Mouse (Mus musculus) liver, embryonic 12.5 days (tissue): ENCODE results near the gene Gpr18. TPM values are rescaled to one million over a fixed set of nuclear protein-coding genes. Genes with fewer than 3 reads are reported as not detected.
A peak's percentile ranks its signal among the peaks of the same experiment; 100 is the strongest.

Experiments used
- ATAC-seq: fragments of 200-750 bp; cut with Nextera tagmentation; 2 replicates; pipeline ENCODE4 v1.8.0; 2017; ENCODE audit warnings: moderate number of reproducible peaks, mild to moderate bottlenecking, moderate library complexity
- H3K27ac ChIP-seq: fragments of 300-500 bp; sonication (generic); 2 replicates; pipeline ENCODE4 v1.5.1; 2016; ENCODE audit warnings: mild to moderate bottlenecking
- H3K27me3 ChIP-seq: fragments of 300-500 bp; sonication (generic); replicated peaks from 2 replicates; pipeline ENCODE4 v1.6.1; 2016; ENCODE audit warnings: mild to moderate bottlenecking, moderate library complexity
- H3K36me3 ChIP-seq: fragments of 300-500 bp; sonication (generic); 2 replicates; pipeline ENCODE4 v1.6.1; 2016; ENCODE audit warnings: mild to moderate bottlenecking, moderate library complexity
- H3K4me1 ChIP-seq: fragments of 300-500 bp; sonication (generic); 2 replicates; pipeline ENCODE4 v1.6.1; 2016
- H3K4me2 ChIP-seq: fragments of 300-500 bp; sonication (generic); 2 replicates; pipeline ENCODE4 v1.6.1; 2016; ENCODE audit warnings: mild to moderate bottlenecking, moderate library complexity
- H3K4me3 ChIP-seq: fragments of 300-500 bp; sonication (generic); 2 replicates; pipeline ENCODE4 v1.5.1; 2016; ENCODE audit warnings: mild to moderate bottlenecking, moderate library complexity
- H3K9ac ChIP-seq: fragments of 300-500 bp; sonication (generic); 2 replicates; pipeline ENCODE4 v1.6.1; 2016; ENCODE audit warnings: mild to moderate bottlenecking, moderate library complexity
- H3K9me3 ChIP-seq: fragments of 300-500 bp; sonication (generic); replicated peaks from 2 replicates; pipeline ENCODE4 v1.6.1; 2016; ENCODE audit warnings: mild to moderate bottlenecking, moderate library complexity
- WGBS: fragments of 180-500 bp; shearing (Covaris S2); methylation state at CpG from one replicate; pipeline ENCODE4 v1.1.7; 2016; ENCODE audit not compliant: insufficient replicate concordance; 5-methylcytosine and 5-hydroxymethylcytosine counted together
- polyA plus RNA-seq: library from polyadenylated mRNA; unstranded; fragments of >200 nt; fragmentation: Nextera tagmentation; extraction: Ambion mirVana; gene quantifications from 2 replicates; pipeline ENCODE4 v1.2.1, GENCODE M21; 2016

Gene Gpr18
- polyA plus RNA-seq, 1 experiment from 2014 or later = not detected

DNA sequence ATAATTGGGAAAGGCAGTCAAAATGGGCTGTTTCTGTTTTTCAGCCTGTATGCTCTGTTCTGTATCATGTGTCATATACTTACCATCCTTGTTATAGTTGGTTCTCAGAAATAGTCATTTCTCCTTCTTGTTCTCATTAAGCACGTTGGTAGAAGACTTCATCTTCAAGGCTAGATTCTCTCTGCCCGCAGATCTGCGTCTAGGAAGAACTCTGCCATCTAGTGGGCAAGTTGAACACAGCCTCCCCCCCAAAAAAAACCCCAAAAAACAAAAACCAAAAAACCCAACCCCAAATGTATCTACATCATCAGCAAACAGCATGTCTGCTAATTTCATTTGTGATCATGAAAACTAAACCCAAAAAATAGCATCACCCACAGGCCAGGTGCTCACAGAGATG is 4.2 kb upstream of the Gpr18 start:
- Histone ChIP-seq H3K4me2 (no peak overlapping the region), H3K4me3 (no peak overlapping the region), H3K27ac (no peak overlapping the region), H3K9me3 (no peaks in the 10 kb centered on the region), H3K4me1 (0 out of 2 replicates have a peak, but pooled peaks cover 11% of the 10 kb centered on the region), H3K9ac (no peak overlapping the region), H3K36me3 (peaks cover 11% of the 10 kb centered on the region), H3K27me3 (no peaks in the 10 kb centered on the region)
- 31% methylated on average over 3 of the region's 3 CpGs for WGBS
- ATAC-seq = no peak

DNA sequence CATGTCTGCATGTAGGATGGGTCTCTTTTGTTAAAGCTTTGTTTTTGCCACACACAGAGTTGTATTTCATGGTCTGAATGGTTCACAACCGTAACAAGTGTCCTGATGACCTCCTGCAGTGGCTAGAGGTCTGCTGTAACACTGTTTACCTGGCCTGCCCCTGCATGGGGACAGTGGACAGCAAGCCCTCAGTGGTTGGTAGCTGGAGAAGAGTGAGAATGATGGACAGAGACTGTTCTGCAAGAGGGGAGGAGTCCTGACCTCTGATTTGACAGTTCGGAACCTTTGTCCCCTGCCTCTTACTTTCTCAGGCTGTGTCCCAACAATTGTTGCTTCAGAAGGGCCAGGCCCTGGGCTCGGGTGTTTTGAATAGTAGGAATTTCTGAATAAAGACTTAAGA is 2.7 kb upstream of the Gpr18 start:
- no peaks in the 10 kb centered on the region for H3K27me3 ChIP-seq
- no peak overlapping the region for H3K9ac ChIP-seq
- WGBS = 61% methylated on average over 3 of the region's 3 CpGs
- no peaks in the 10 kb centered on the region for H3K9me3 ChIP-seq
- no peak overlapping the region for H3K27ac ChIP-seq
- no peak overlapping the region for H3K4me3 ChIP-seq
- H3K4me1 ChIP-seq = 0 out of 2 replicates have a peak, but pooled peaks cover 11% of the 10 kb centered on the region
- H3K4me2 ChIP-seq = no peak overlapping the region
- peaks cover 11% of the 10 kb centered on the region for H3K36me3 ChIP-seq
- ATAC-seq = peak; percentile 64

DNA sequence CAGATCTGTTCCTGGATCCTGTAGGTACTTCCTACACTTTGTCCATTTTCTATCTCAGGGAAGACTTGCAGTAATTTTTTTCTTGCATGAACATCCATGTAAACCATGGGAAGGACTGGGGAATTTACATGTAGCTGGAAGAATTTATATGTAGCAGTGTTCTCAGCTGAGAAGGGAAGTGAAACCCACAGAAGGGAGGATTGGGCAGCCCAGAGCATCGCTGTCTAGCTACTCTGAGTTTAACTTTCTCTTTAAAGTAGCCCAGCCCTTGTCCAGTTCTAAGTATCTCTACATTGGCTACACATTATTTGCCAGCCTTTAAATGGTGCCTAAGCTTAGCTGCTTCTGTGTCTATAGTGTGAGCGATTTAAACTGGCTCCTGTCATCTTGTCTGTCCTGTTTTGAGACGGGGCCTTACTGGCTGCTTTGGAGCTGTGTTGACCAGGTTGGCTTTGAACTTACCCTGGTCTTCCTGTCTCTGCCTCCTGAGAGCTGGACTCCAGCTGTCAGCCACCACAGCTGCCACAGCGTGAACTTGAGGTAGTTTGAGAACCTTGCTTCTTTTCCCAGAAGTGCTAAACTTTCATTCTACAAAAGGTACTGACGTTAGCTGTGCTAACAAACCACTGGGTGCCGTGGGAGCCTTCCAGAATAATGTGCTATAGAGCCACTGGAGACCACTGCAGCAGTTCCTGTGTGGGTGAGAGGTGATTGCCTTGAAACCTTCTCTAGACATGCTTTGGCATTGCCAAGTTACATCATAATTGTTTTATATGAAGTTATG is 922 bp upstream of the Gpr18 start:
- Histone ChIP-seq H3K27me3 (no peaks in the 10 kb centered on the region), H3K27ac (no peak overlapping the region), H3K4me1 (0 out of 2 replicates have a peak, but pooled peaks cover 11% of the 10 kb centered on the region), H3K4me2 (no peak overlapping the region), H3K4me3 (no peak overlapping the region), H3K36me3 (peaks cover 25% of the 10 kb centered on the region), H3K9me3 (no peaks in the 10 kb centered on the region), H3K9ac (no peak overlapping the region)
- 70% methylated on average over 6 of the region's 6 CpGs for WGBS
- ATAC-seq = no peak

DNA sequence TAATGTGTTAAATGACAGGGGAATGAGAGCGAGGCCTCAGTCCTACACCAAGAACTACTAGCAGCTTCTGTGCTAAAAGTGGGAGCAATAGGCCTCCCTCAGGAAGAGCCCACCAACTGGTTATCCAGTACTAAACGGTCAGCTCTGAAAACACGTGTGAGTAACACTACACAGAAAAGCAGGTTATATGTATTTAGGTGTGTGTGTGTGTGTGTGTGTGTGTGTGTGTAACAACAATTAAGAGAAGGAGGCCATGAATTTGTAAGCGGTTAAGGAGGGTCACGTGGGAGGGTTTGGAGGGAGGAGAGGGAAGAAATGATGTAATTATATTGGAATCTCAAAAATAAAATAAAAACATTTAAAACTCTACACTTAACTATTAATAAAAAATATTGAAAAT is 438 bp downstream of the Gpr18 start:
- WGBS = 79% methylated on average over 5 of the region's 5 CpGs
- Histone ChIP-seq H3K4me1 (0 out of 2 replicates have a peak, but pooled peaks cover 3% of the 10 kb centered on the region), H3K4me2 (no peak overlapping the region), H3K27ac (no peak overlapping the region), H3K4me3 (no peak overlapping the region), H3K36me3 (peaks cover 34% of the 10 kb centered on the region), H3K9ac (no peak overlapping the region), H3K9me3 (no peaks in the 10 kb centered on the region), H3K27me3 (no peaks in the 10 kb centered on the region)
- ATAC-seq = no peak

DNA sequence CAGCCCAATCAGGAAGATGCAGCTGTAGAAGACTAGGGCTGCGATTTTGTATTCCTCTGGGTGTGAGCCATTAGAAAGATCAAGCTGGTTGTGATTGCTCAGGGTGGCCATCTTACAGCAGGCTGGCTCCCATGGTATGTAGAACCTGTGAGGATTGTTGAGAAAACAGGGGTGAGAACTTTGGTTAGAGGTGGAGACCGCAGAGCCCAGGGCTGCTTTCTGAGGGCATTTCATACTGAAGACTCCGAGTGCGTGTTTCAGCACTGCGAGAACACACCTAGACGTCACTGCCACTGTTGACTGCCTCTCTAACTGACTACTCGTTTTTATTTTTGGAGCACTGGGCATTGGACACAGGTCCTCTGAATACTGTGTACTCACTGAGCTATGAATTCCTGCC is 3.1 kb downstream of the Gpr18 start:
- H3K4me2 ChIP-seq = no peak overlapping the region
- no peak for ATAC-seq
- no peak overlapping the region for H3K9ac ChIP-seq
- H3K27me3 ChIP-seq = no peaks in the 10 kb centered on the region
- no peak overlapping the region for H3K4me3 ChIP-seq
- H3K4me1 ChIP-seq = peaks cover 3% of the 10 kb centered on the region; the same call in 1 of the 2 replicates
- WGBS = 89% methylated on average over 7 of the region's 7 CpGs
- no peak overlapping the region for H3K27ac ChIP-seq
- H3K9me3 ChIP-seq = no peaks in the 10 kb centered on the region
- H3K36me3 ChIP-seq = peaks cover 50% of the 10 kb centered on the region

DNA sequence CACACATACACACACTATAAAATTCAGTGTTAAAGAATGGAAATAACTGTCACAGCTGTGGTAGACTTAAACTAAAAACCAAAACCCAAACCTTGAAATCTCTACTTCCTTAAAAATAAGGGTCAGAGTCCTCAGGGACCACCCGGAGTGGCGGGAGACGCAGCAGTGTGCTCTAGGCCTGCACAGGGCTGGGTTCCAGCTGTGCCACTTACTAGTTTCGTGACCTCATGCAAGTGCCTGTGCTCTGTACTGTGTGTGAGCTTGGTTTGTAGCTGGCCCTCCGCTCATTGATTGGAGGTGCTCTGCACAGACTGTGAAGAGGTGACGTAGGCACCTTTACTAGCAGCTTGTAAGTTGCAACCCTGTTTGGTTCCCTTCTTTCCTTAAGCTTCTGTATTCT is 5.7 kb downstream of the Gpr18 start:
- Histone ChIP-seq H3K27me3 (no peaks in the 10 kb centered on the region), H3K9me3 (no peaks in the 10 kb centered on the region), H3K9ac (no peak overlapping the region), H3K4me2 (no peak overlapping the region), H3K36me3 (peaks cover 51% of the 10 kb centered on the region), H3K27ac (no peak overlapping the region), H3K4me1 (peaks cover 23% of the 10 kb centered on the region), H3K4me3 (no peak overlapping the region)
- no peak for ATAC-seq
- 82% methylated on average over 6 of the region's 6 CpGs for WGBS

DNA sequence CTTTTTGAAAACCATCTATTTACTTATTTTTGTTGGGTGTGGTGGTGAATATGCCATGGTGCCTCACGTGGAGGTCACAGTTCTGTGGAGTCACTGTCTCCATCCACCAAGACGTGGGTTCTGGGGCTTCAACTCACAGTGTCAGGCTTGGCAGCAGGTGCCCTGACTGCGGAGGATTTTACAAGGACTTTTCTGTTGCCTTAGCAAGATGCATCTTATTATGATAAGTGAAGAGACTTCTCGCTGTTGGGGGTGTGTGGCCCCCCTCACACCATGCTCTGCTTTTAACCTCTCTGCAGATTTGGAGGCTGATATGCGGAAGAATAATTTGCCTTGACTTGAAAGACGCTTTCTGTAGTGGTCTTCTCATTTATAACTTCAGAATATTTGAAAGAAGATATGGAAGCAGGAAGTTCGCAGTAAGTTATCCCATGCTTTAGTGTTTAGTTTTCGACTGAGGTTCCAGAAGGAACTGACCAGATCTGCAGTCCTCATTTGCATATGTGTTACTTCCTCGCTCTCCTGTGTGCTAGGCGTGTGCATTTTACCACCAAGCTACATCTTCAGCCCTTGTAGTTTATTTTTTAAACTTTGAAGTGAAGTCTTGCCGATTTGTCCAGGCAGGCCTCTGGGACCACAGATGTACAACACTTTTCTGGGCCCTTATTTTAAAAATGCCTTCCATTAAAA is 8.4 kb downstream of the Gpr18 start:
- no peak for ATAC-seq
- Histone ChIP-seq H3K4me1 (peaks cover 46% of the 10 kb centered on the region), H3K9me3 (no peaks in the 10 kb centered on the region), H3K36me3 (peaks cover 42% of the 10 kb centered on the region), H3K27me3 (no peaks in the 10 kb centered on the region), H3K4me2 (no peak overlapping the region), H3K27ac (peak overlapping the region; percentile 5; the same call in 1 of the 2 replicates), H3K4me3 (no peak overlapping the region), H3K9ac (no peak overlapping the region)
- WGBS = 62% methylated on average over 11 of the region's 11 CpGs

DNA sequence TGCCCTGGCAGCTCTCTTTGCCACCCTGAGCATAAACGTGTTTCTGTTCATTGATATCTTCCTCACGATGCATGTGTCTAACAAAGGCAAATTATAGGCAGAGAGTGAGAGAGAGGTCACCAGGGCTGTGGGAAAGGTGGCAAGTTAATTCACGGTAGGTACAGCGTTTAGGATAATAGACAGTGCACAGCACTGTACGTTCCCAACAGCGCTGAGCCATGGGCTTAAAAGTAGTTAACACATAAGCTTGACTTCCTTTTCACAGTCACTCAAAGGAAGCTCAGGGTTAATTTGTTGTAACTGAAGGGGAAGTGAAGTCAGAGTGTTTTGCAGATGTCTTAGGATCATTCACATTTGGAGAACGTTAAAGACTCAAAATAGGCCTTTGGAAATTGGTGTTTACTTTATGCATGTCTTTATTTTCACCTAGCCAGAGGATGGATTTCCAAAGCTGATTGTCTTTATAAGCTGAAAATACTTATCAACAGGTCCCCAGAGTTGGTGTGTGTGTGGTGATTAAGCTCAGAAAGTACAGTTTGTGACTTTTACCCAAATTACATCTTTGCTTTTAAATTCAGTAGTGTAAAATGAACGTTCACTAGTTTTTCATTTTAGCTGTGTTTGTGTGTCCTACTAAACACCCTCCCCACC is 9.1 kb downstream of the Gpr18 start:
- no peak overlapping the region for H3K4me3 ChIP-seq
- no peak; the same call in 1 of the 2 replicates for ATAC-seq
- H3K4me2 ChIP-seq = no peak overlapping the region
- 48% methylated on average over 8 of the region's 8 CpGs for WGBS
- peaks cover 41% of the 10 kb centered on the region for H3K36me3 ChIP-seq
- H3K27me3 ChIP-seq = no peaks in the 10 kb centered on the region
- H3K9ac ChIP-seq = no peak overlapping the region
- peak overlapping the region; percentile 65 for H3K27ac ChIP-seq
- peaks cover 46% of the 10 kb centered on the region for H3K4me1 ChIP-seq
- no peaks in the 10 kb centered on the region for H3K9me3 ChIP-seq

DNA sequence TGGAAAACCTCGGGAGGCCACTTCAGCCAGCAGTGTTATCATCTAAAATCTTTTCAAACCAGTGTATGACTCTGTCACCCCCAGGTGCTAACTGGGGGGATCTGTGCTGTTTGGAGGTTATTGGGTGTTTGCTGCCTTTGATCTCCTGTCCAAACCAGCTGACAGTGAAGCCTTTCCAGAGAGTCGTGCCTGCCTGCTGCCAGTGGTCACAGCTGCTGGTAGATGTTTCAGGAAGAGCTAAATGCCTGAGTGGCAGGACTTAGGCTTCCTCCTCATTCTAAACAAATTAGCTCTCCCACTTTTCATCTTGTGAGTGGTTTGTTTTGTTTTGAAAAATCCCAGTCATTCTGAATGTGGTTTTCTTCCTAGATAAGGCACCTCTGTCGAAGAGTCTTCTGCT is 10.8 kb downstream of the Gpr18 start:
- no peaks in the 10 kb centered on the region for H3K9me3 ChIP-seq
- H3K4me1 ChIP-seq = peaks cover 46% of the 10 kb centered on the region
- no peaks in the 10 kb centered on the region for H3K27me3 ChIP-seq
- H3K36me3 ChIP-seq = peaks cover 33% of the 10 kb centered on the region
- WGBS = 13% methylated on average over 3 of the region's 3 CpGs
- H3K9ac ChIP-seq = no peak overlapping the region
- no peak overlapping the region for H3K4me2 ChIP-seq
- ATAC-seq = no peak
- H3K27ac ChIP-seq = 0 out of 2 replicates have a peak overlapping the region, but pooled peaks have one; percentile 5
- H3K4me3 ChIP-seq = no peak overlapping the region

DNA sequence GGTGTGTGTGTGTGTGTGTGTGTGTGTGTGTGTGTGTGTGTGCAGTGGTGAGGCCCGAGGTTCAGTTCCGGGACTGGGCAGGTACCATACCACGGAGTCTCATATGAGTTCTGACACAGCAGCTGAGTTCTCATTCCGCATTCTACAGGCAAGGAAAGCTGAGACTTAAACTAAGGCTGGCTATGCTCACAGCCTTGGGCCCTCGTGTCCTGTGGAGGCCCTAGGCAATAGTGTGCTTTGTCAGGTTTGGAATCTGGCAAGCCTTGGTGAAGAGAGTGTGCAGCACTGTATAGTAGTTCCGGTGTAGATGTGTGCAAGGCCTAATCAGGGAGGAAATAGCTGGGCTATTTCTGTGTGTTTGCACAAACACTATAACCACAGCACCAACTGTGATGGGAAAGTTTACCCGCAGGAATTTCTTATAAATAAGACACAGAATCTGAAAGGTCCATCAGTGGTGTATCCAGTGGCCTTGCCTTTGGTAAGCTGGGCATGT is 12.2 kb downstream of the Gpr18 start:
- H3K27me3 ChIP-seq = no peaks in the 10 kb centered on the region
- H3K36me3 ChIP-seq = peaks cover 24% of the 10 kb centered on the region
- 66% methylated on average over 7 of the region's 7 CpGs for WGBS
- H3K4me2 ChIP-seq = no peak overlapping the region
- no peak overlapping the region for H3K27ac ChIP-seq
- peaks cover 53% of the 10 kb centered on the region for H3K4me1 ChIP-seq
- ATAC-seq = no peak
- no peak overlapping the region for H3K9ac ChIP-seq
- H3K9me3 ChIP-seq = no peaks in the 10 kb centered on the region
- no peak overlapping the region for H3K4me3 ChIP-seq

DNA sequence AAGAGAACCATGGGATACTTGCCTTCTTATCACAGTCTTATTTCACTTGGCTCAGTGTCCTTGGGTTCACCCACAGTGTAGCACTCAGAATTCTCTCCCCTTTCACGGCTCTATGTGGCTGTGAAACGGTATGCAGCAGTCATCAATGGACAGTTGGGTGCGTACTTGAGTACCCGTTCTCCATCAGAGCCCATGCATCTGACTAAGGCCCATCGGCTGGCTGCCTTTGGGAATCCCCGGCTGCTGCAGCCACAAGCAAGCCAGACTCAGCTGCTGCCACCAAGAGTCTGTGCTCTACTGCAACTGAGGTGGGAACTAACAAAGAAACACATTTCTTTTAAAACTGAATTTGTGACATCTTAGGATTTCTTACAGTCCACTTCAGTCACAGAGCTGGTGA is 14.1 kb downstream of the Gpr18 start:
- Histone ChIP-seq H3K27ac (no peak overlapping the region), H3K9me3 (no peaks in the 10 kb centered on the region), H3K9ac (no peak overlapping the region), H3K4me1 (peaks cover 47% of the 10 kb centered on the region), H3K4me3 (no peak overlapping the region), H3K36me3 (peaks cover 16% of the 10 kb centered on the region), H3K4me2 (no peak overlapping the region), H3K27me3 (no peaks in the 10 kb centered on the region)
- 86% methylated on average over 6 of the region's 6 CpGs for WGBS
- ATAC-seq = no peak

DNA sequence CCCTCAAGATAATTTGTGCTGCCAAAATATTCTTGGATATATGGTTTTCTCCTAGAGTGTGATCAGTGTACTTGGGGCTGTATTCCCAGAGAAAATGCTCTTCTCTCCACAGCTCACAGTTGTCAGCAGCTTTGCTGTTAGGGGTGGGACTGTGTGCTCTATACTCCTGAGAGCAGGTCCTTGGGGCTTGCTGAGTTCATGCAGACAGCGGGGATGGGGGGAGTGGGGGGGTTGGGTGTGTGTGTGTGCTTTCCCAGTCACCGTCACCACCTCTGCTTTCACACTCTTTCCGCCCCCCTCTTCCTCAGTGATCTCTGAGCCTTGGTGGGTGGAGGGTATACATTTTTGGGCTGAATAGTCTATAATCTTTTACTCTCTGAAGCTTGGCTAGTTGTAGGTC is 16.5 kb downstream of the Gpr18 start:
- Histone ChIP-seq H3K9me3 (no peaks in the 10 kb centered on the region), H3K27ac (no peak overlapping the region), H3K9ac (no peak overlapping the region), H3K36me3 (peaks cover 9% of the 10 kb centered on the region; the same call in 1 of the 2 replicates), H3K27me3 (no peaks in the 10 kb centered on the region), H3K4me3 (no peak overlapping the region), H3K4me2 (no peak overlapping the region), H3K4me1 (peaks cover 42% of the 10 kb centered on the region)
- 57% methylated on average over 3 of the region's 3 CpGs for WGBS
- ATAC-seq = no peak
